Mouse (Mus musculus): ENCODE results near the gene Arhgap22. TPM values are rescaled to one million over a fixed set of nuclear protein-coding genes. Genes with fewer than 3 reads are reported as not detected.

Arhgap22 gene
- total and polyA plus RNA-seq, 3 experiments = 0.17 to 0.39 (median 0.29) TPM

GRCm38 (mm10) chr14:33312309-33312708 lies 98.5 kb downstream of the Arhgap22 start:
- Histone ChIP-seq H3K27ac (ENCODE audit: insufficient read depth, low read depth) (no peak overlapping the region), H3K4me3 (replicated peaks in 1 of 3; ENCODE audit: low read depth in 2 of 3, low read length in 2 of 3, poor library complexity in 1 of 3) (no peak overlapping the region), H3K9me3 (replicated peaks; ENCODE audit: low read length) (no peaks in the 10 kb centered on the region), H3K4me1 (ENCODE audit: control insufficient read depth in 1 of 2, insufficient read depth in 2 of 2) (peaks cover 9 to 11% of the 10 kb centered on the region in 2 experiments; a peak in 2 of 4 replicates), H3K9ac (ENCODE audit: insufficient read depth, low read depth) (no peak overlapping the region), H3K4me2 (ENCODE audit: insufficient read depth, low read depth, poor library complexity, severe bottlenecking) (no peak overlapping the region), H3K27me3 (replicated peaks) (peaks cover 40% of the 10 kb centered on the region), H3K79me2 (replicated peaks; ENCODE audit: control insufficient read depth, extremely low read depth, insufficient read depth, poor library complexity, severe bottlenecking) (no peaks in the 10 kb centered on the region), H3K36me3 (replicated peaks in 1 of 2; ENCODE audit: control insufficient read depth in 1 of 2, insufficient read depth in 1 of 2, low read length in 1 of 2) (no peaks in the 10 kb centered on the region)
- DNase-seq (ENCODE audit: extremely low read depth) = no peak
- dilution Hi-C loops (cut with MboI; ENCODE audit: extremely low pct_ligation_motif_present, extremely low pct_unique_long_range_greater_than_20kb, low sequenced_read_pairs) (no loop called here), in situ Hi-C loops (cut with MboI; ENCODE audit: low pct_ligation_motif_present, low pct_unique_long_range_greater_than_20kb, low sequenced_read_pairs) (no loop called here)
- TF ChIP-seq ZNF384 (IDR thresholded peaks at IDR 0.05; ENCODE audit: low read depth, low read length) (no peak), MAFK (IDR thresholded peaks at IDR 0.05; ENCODE audit: insufficient replicate concordance, low read length) (no peak), BHLHE40 (IDR thresholded peaks at IDR 0.05; ENCODE audit: low read depth, low read length) (no peak), MEF2A (IDR thresholded peaks at IDR 0.05; ENCODE audit: borderline replicate concordance, low read depth, low read length) (no peak), TBP (conservative IDR thresholded peaks at IDR 0.05; ENCODE audit: low read depth, low read length) (no peak), GABPA (IDR thresholded peaks at IDR 0.05; ENCODE audit: insufficient replicate concordance, low read depth, low read length) (no peak), IRF4 (IDR thresholded peaks at IDR 0.05; ENCODE audit: low read depth, low read length) (no peak), CTCF (conservative IDR thresholded peaks at IDR 0.05 in 1 of 2, IDR thresholded peaks at IDR 0.05 in 1 of 2; ENCODE audit: low read depth in 2 of 2, low read length in 2 of 2) (no peak), KAT2A (IDR thresholded peaks at IDR 0.05; ENCODE audit: insufficient replicate concordance, low read length) (no peak), NRF1 (IDR thresholded peaks at IDR 0.05; ENCODE audit: low read depth, low read length) (no peak), ETS1 (conservative IDR thresholded peaks at IDR 0.05; ENCODE audit: low read depth, low read length) (no peak), USF2 (conservative IDR thresholded peaks at IDR 0.05; ENCODE audit: low read depth, low read length) (no peak), ZMIZ1 (IDR thresholded peaks at IDR 0.05; ENCODE audit: low read depth, low read length) (no peak), RCOR1 (conservative IDR thresholded peaks at IDR 0.05; ENCODE audit: low read depth, low read length) (no peak), NELFE (IDR thresholded peaks at IDR 0.05; ENCODE audit: low read depth, low read length) (no peak), MAX (IDR thresholded peaks at IDR 0.05; ENCODE audit: low read length) (no peak), HCFC1 (IDR thresholded peaks at IDR 0.05; ENCODE audit: low read depth, low read length) (no peak), ZKSCAN1 (IDR thresholded peaks at IDR 0.05; ENCODE audit: borderline replicate concordance, low read depth, low read length) (no peak), MAZ (IDR thresholded peaks at IDR 0.05; ENCODE audit: low read depth, low read length) (no peak), PAX5 (IDR thresholded peaks at IDR 0.05; ENCODE audit: low read length) (no peak)

- peak; percentile 77 for DNase-seq (ENCODE audit: extremely low read depth)
- H3K4me3 ChIP-seq (replicated peaks in 1 of 3; ENCODE audit: low read depth in 2 of 3, low read length in 2 of 3, poor library complexity in 1 of 3) = no peak overlapping the region
- no peaks in the 10 kb centered on the region for H3K9me3 ChIP-seq (replicated peaks; ENCODE audit: low read length)
- H3K27ac ChIP-seq (ENCODE audit: insufficient read depth, low read depth) = no peak overlapping the region
- H3K36me3 ChIP-seq (replicated peaks in 1 of 2; ENCODE audit: control insufficient read depth in 1 of 2, insufficient read depth in 1 of 2, low read length in 1 of 2) = no peaks in the 10 kb centered on the region
- peaks cover 9 to 11% of the 10 kb centered on the region in 2 experiments; a peak in 2 of 4 replicates for H3K4me1 ChIP-seq (ENCODE audit: control insufficient read depth in 1 of 2, insufficient read depth in 2 of 2)
- dilution Hi-C loops (cut with MboI; ENCODE audit: extremely low pct_ligation_motif_present, extremely low pct_unique_long_range_greater_than_20kb, low sequenced_read_pairs) (no loop called here), in situ Hi-C loops (cut with MboI; ENCODE audit: low pct_ligation_motif_present, low pct_unique_long_range_greater_than_20kb, low sequenced_read_pairs) (no loop called here)
- H3K4me2 ChIP-seq (ENCODE audit: insufficient read depth, low read depth, poor library complexity, severe bottlenecking) = no peak overlapping the region
- H3K79me2 ChIP-seq (replicated peaks; ENCODE audit: control insufficient read depth, extremely low read depth, insufficient read depth, poor library complexity, severe bottlenecking) = no peaks in the 10 kb centered on the region
- no peak overlapping the region for H3K9ac ChIP-seq (ENCODE audit: insufficient read depth, low read depth)
- H3K27me3 ChIP-seq (replicated peaks) = peaks cover 47% of the 10 kb centered on the region
- TF ChIP-seq IRF4 (IDR thresholded peaks at IDR 0.05; ENCODE audit: low read depth, low read length) (no peak; the same call in 1 of the 2 replicates), BHLHE40 (IDR thresholded peaks at IDR 0.05; ENCODE audit: low read depth, low read length) (no peak), RCOR1 (conservative IDR thresholded peaks at IDR 0.05; ENCODE audit: low read depth, low read length) (no peak), JUND (conservative IDR thresholded peaks at IDR 0.05; ENCODE audit: low read depth, low read length) (no peak), CTCF (conservative IDR thresholded peaks at IDR 0.05 in 1 of 2, IDR thresholded peaks at IDR 0.05 in 1 of 2; ENCODE audit: low read depth in 2 of 2, low read length in 2 of 2) (peak; percentile 95 to 96), TCF12 (IDR thresholded peaks at IDR 0.05; ENCODE audit: low read depth, low read length) (no peak), GABPA (IDR thresholded peaks at IDR 0.05; ENCODE audit: insufficient replicate concordance, low read depth, low read length) (no peak), MAFK (IDR thresholded peaks at IDR 0.05; ENCODE audit: insufficient replicate concordance, low read length) (no peak), JUN (IDR thresholded peaks at IDR 0.05; ENCODE audit: insufficient read depth, low read depth, low read length) (no peak), POLR2A (IDR thresholded peaks at IDR 0.05; ENCODE audit: low read depth, low read length) (no peak), USF1 (IDR thresholded peaks at IDR 0.05; ENCODE audit: low read depth, low read length) (no peak), E2F4 (IDR thresholded peaks at IDR 0.05; ENCODE audit: insufficient replicate concordance, low read depth, low read length) (no peak), RAD21 (IDR thresholded peaks at IDR 0.05; ENCODE audit: low read depth, low read length) (peak; percentile 60), CHD2 (IDR thresholded peaks at IDR 0.05; ENCODE audit: low read length) (no peak), POLR2AphosphoS2 (IDR thresholded peaks at IDR 0.05; ENCODE audit: low read depth, low read length) (no peak), ZMIZ1 (IDR thresholded peaks at IDR 0.05; ENCODE audit: low read depth, low read length) (no peak), KAT2A (IDR thresholded peaks at IDR 0.05; ENCODE audit: insufficient replicate concordance, low read length) (no peak), MAZ (IDR thresholded peaks at IDR 0.05; ENCODE audit: low read depth, low read length) (no peak), MEF2A (IDR thresholded peaks at IDR 0.05; ENCODE audit: borderline replicate concordance, low read depth, low read length) (no peak), CHD1 (IDR thresholded peaks at IDR 0.05; ENCODE audit: low read depth, low read length) (no peak), ZNF384 (IDR thresholded peaks at IDR 0.05; ENCODE audit: low read depth, low read length) (no peak), ZKSCAN1 (IDR thresholded peaks at IDR 0.05; ENCODE audit: borderline replicate concordance, low read depth, low read length) (no peak), NRF1 (IDR thresholded peaks at IDR 0.05; ENCODE audit: low read depth, low read length) (no peak)
These were observed 99.8 kb downstream of the Arhgap22 start for GRCm38 (mm10) chr14:33313624-33314023.

Measured in CH12.LX (cell line).